Mouse (Mus musculus): Measurements from ENCODE around the gene Atf7.

Gene Atf7

DNA sequence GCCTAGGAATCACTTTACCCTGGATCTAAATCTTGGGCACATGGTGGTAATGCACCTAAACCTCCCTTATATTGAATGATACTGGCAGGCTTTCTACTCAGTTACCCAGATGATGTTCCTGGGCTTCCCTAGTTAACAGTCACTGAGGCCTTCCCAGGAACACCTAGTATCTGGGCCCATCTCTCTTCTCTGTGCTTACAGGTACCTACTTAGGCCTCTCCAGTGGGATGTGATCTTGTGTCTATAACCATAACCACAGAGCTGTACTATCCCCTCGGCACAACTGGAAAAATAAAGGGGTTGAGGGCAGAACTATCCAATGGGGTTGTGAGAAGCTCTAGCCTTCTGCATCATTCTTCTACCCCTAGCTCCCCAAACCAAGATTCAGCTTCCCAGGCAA, 118.4 kb downstream of the Atf7 start:
- in situ Hi-C loops (cut with MboI; ENCODE audit: low pct_unique_long_range_greater_than_20kb in 1 of 2, low sequenced_read_pairs in 2 of 2, unreplicated experiment in 1 of 2), result loop anchor here in 1 of 2 experiments (10.0 kb wide), 1 partner anchor 422 kb away; no protein-coding TSS in a partner anchor

DNA sequence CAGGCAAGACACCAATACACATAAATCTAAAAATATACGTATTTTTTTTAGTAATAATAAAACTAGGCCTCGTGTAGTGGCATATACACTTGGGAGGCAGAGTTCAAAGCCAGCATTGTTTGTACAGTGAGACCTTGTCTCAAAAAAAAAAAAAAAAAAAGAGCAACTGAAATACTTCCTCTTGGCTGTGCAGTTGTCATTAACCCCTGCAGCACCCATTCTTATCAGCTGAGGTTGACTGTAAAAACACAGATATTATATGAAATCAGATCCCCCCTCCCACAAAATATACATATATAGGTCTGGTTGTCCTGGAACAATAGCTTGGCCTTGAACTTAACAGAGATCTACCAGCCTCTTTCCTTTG, 118.8 kb downstream of the Atf7 start:
- in situ Hi-C loops (cut with MboI; ENCODE audit: low pct_unique_long_range_greater_than_20kb in 1 of 2, low sequenced_read_pairs in 2 of 2, unreplicated experiment in 1 of 2), result loop anchor here in 1 of 2 experiments (10.0 kb wide), 1 partner anchor 422 kb away; no protein-coding TSS in a partner anchor

DNA sequence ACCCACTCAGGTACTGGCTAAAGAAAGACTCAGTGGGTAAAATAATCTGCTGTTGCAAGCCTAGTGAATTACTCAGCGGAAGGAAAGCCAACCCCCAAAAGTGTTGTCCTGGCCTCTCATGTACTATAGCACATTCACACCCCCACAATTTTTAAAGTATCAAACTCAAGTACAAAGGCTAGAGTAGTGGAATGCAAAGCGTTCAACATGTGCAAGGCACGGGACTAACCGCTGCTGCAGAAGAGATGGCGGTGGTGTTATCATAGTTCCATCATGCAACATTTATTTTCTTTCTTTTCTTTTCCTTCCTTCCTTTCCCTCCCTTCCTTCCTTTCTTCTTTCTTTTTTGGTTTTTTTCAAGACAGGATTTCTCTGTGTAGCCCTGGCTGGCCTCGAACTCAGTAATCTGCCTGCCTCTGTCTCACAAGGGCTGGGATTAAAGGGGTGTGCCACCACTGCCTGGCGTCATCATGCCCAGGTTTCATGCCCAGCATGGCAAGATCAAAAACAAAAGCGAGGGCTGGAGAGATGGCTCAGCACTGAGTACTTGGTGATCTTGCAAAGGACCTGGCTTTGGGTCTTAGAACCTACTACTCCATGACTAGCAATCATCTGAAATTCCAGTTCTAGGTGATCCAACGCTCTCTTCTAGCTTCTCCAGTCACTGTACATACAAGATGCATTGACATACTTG, 119.3 kb downstream of the Atf7 start:
- in situ Hi-C loops (cut with MboI; ENCODE audit: low pct_unique_long_range_greater_than_20kb in 1 of 2, low sequenced_read_pairs in 2 of 2, unreplicated experiment in 1 of 2), result loop anchor here in 1 of 2 experiments (10.0 kb wide), 1 partner anchor 421 kb away; no protein-coding TSS in a partner anchor

DNA sequence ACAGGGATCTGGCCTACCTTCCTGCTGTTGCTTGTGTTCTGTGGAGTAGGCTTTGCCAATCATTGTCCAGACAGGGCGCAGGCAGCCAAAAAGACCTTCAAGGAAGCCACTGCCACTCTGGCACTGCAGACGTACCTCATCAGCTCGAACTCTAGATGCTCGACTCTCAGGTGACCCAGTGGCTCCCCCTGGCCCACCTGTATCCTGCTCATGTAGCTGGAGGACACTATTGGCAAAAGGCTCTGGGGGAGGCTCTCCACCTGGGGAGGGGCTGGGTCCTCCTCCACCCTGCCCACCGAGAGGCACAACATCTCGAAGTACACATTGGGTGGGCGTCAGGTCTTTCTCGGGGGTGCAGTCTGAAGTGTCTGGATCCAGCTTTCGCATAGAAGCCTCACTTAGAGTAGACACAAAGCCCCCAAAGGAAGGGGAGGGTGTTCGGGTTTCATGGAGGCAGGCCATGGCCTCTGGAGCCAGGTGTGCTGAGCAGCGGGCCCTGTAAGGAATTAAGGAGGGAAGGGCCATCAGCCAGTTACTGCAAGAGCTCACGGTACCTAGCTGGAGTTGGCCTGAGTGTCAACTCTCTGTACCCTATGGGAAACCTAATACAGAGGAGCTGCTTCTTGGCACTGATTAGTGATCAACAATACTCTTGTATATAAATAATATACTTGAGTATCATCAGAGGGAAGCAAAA, 120.0 kb downstream of the Atf7 start:
- in situ Hi-C loops (cut with MboI; ENCODE audit: low pct_unique_long_range_greater_than_20kb in 1 of 2, low sequenced_read_pairs in 2 of 2, unreplicated experiment in 1 of 2), result loop anchor here in 1 of 2 experiments (10.0 kb wide), 1 partner anchor 420 kb away; no protein-coding TSS in a partner anchor

DNA sequence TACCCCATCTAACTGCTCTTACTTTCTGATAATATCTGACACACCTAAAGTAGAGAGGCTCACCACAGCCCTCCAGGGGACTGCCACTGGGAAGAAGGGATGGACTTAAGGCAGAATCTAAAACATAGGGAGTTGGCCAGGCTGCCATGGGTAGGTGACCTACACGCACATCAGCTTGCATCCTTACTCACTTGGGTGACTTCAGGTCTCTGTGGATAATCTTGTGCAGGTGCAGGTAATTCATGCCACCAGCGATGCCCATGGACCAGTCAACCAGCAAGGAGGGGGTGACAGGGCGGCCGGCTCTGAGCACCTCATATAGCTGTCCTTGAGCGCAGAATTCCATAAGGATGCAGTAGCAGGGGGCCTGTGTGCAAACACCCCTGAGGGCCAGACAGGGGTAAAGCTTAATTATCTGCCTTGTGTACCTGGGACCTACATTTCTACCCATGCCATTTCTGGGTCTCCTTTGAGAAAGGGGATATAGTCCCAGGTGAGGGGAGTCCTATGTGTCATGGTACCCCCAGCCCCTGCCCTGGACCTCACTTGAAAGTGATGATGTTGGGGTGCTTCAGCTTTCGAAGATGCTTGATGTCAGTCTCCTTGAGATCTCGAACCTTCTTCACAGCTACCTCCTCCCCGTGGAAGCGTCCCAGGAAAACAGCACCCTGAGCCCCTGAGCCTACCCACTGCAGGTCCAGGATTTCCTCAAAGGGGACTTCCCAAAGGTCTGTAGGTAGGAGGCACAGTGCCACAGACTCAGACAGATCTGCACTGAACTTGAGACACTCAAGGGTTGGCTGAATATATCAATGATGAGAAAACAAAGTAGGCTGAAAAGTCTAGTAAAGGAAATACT, 121.1 kb downstream of the Atf7 start:
- in situ Hi-C loops (cut with MboI; ENCODE audit: low pct_unique_long_range_greater_than_20kb in 1 of 2, low sequenced_read_pairs in 2 of 2, unreplicated experiment in 1 of 2), result loop anchor here in 1 of 2 experiments (10.0 kb wide), 1 partner anchor 419 kb away; no protein-coding TSS in a partner anchor

DNA sequence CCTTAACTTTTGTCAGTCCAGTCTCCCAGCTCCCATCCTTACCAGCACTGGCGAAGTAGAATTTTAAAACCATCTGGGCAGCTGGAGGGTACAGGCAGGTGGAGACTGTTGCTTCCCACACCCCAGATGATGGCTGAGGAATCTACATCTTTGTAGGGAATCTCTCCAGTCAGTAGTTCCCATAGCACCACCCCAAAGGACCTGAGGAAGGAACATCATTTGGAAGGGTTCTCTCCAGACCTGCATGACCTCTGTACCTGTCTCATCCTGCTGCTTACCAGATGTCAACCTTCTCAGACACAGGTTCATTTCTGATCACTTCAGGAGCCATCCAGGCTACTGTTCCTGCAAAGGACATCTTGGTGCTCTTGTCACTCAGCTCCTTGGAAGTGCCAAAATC, 121.8 kb downstream of the Atf7 start, which contains the start of gene Gm10337:
Gm10337 (plus strand) TSS at position 276 of the 400 bp plus-strand sequence.
- in situ Hi-C loops (cut with MboI; ENCODE audit: low pct_unique_long_range_greater_than_20kb in 1 of 2, low sequenced_read_pairs in 2 of 2, unreplicated experiment in 1 of 2), result loop anchor here in 1 of 2 experiments (10.0 kb wide), 1 partner anchor 419 kb away; no protein-coding TSS in a partner anchor

DNA sequence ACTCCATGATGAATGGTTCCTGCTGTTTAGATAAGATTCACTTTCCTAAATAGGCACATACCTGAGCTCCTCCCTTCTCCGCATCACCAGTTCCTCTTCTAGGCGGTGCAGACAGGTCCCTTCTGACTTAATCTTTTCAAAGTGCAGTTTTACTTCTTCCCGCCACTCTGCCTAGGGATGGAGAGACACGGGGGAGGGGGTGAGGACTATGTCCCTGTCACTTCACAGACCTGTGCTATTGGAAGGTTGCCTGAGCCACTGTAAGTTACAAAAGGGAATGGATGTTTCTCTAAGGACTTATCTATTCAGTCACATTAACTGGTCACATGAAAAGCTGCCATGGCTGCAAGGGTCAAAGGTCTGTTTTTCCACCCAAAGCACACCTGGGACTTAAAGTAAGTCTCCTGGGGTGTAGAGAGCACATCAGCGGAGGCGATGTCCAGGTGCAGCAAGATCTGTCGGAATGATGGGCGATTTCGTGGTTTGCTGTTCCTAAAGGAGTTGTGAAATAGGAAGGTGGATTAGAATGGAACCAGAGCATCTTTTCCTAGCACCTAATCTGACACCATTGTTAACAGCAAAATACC, 122.9 kb downstream of the Atf7 start:
- in situ Hi-C loops (cut with MboI; ENCODE audit: low pct_unique_long_range_greater_than_20kb in 1 of 2, low sequenced_read_pairs in 2 of 2, unreplicated experiment in 1 of 2), result loop anchor here in 1 of 2 experiments (10.0 kb wide), 1 partner anchor 418 kb away; no protein-coding TSS in a partner anchor

DNA sequence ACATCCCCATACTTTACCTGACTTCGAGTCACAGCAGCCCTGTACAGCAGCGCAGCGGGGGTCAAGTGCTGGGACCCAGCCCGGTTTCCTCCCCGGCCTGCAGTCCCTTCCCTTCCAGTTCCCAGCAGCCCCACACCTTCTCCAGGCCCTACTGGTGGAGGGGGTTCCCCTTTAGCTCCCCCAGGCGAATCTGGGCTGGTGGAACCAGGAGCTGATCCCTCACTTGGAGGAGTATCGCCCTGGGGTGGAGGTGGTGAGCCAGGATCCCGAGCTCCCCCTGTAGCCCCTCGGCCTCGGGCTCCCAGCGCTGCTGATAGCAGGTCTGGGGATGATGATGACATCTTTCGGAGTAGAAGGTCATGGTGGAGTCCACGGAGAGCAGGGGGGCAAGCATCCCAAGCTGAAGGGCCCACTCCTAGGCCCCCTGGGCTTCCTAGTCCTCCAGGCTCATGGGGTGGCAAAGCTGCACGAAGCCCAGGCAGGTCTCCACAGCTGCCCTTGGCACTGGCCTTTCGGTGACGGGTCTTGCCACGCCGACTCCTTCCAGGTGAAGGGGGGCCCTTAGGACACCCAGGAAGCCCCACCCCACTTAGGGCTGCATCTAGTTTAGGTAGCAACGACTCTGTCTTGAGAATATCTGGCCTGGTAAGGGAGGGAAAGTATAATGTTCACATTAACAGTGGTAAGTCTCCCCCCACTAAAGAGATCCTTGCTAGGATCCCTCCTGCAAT, 124.0 kb downstream of the Atf7 start:
- in situ Hi-C loops (cut with MboI; ENCODE audit: low pct_unique_long_range_greater_than_20kb in 1 of 2, low sequenced_read_pairs in 2 of 2, unreplicated experiment in 1 of 2), result loop anchor here in 1 of 2 experiments (10.0 kb wide), 1 partner anchor 416 kb away; no protein-coding TSS in a partner anchor

DNA sequence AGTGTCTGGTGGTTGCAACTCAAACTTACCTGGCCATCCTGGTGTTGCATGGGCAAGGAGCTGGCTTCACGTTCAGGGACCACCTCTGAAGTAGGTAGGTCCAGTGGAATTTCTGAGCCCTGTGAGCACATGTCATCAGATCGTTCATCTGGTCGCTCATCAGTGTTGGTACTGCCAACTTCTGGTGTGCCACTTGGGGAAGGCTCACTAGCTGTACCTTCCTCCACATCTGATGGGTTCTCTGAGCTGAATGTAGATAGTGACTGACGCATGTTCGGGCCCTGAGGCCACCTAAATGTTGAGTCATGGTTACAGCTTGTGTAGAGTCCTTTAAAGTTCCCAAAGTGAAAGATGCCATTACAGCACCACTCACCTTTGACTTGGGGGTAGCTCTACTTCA, 124.8 kb downstream of the Atf7 start:
- in situ Hi-C loops (cut with MboI; ENCODE audit: low pct_unique_long_range_greater_than_20kb in 1 of 2, low sequenced_read_pairs in 2 of 2, unreplicated experiment in 1 of 2), result loop anchor here in 1 of 2 experiments (10.0 kb wide), 1 partner anchor 416 kb away; no protein-coding TSS in a partner anchor

DNA sequence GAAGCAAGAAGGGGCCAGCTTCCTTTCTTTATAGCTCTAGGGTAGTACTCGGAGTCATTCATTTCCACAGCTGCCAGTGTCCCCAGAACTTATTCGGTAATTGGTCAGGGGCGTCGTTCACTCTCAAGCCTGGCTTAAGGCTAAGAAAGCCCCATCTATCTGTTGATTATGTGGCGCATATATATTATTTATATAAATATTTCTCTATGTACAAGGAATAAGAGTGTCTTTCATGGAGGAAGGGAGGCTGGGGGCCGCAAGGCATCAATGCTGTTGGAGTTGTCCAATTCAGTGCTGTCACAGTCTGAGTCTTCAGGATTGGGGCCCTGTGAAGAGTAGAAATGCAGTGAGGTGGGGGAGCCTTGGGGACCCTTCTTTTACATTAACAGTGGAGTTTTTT, 125.4 kb downstream of the Atf7 start:
- in situ Hi-C loops (cut with MboI; ENCODE audit: low pct_unique_long_range_greater_than_20kb in 1 of 2, low sequenced_read_pairs in 2 of 2, unreplicated experiment in 1 of 2), result loop anchor here (10.0 to 25.0 kb wide), 2 partner anchors 413 to 415 kb away; no protein-coding TSS in a partner anchor

DNA sequence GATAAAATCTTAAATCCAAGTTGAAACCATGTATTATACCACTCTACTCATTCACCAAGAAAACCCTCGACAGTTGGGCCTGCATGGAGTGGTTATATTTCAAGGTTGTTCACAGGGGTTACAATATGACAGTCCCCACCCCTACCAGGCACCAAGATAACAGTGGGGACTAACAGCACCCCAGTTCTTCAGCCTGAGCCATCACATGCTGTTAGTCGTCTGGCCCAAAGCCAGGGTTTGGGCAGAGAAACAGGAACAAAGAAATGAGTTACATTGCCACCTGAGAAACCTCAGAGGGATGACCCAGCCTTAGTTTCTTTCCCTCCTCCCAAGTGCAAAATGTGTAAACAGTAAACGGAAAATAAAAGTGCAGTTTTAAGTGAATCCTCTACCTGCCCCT, 125.9 kb downstream of the Atf7 start:
- in situ Hi-C loops (cut with MboI; ENCODE audit: low pct_unique_long_range_greater_than_20kb in 1 of 2, low sequenced_read_pairs in 2 of 2, unreplicated experiment in 1 of 2), result loop anchor here in 1 of 2 experiments (25.0 kb wide), 1 partner anchor 412 kb away; no protein-coding TSS in a partner anchor

DNA sequence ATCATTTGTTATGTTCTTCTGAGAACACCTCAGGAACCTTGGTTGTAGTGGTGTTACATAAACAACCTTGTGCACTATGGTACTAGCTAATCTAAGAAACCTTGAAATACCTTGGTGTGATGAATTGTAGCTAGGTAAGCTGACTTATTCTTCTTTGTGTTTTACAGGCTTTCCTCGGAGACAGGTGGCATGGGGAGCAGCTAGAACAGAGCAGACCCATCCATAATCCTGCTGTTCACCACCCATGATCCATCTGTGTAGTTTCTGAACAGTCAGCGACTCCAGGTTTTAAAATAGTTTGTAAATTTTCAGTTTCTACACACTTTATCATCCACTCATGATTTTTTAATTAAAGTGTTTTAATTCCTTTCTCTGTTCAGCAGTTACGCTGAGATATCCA, 126.9 kb downstream of the Atf7 start:
- in situ Hi-C loops (cut with MboI; ENCODE audit: low pct_unique_long_range_greater_than_20kb in 1 of 2, low sequenced_read_pairs in 2 of 2, unreplicated experiment in 1 of 2), result loop anchor here in 1 of 2 experiments (25.0 kb wide), 1 partner anchor 411 kb away; no protein-coding TSS in a partner anchor

DNA sequence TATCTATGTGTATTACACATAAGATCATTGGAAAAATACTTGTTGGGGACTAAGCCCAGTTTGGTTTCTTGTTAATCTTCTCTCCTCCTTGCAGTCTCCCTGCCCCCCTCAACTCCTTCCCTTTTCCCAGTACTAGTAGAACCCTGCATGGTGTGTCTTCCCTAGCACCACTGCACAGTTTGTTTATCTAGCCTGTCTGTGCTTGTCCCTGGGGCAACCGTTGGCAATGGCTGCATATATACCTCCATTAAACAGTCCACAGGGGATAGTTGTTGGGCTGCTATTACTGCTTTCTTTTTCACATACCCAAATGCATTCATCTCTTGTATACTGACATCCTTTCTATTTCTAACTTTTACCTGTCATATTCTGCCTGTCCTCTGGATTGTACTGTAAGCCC, 137.6 kb downstream of the Atf7 start:
- in situ Hi-C loops (cut with MboI; ENCODE audit: low pct_unique_long_range_greater_than_20kb in 1 of 2, low sequenced_read_pairs in 2 of 2, unreplicated experiment in 1 of 2), result loop anchor here in 1 of 2 experiments (25.0 kb wide), 1 partner anchor 400 kb away; no protein-coding TSS in a partner anchor

DNA sequence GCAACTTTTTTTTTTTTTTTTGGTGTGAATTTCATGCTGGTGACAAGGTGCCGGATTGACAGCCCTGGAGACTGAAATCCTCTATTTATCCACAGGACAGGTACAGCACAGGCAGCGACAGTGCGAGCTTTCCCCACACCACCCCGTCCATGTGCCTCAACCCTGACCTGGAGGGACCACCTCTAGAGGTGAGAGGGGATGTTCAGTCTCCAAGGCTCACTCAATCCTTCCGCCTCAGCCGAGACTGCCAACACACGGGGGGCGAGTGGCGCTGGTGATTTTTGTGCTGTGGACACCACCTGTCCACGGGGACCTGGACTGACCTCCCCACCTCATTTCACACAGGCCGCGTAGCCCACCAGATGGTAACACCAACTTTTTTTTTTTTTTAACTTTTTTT, 139.4 kb downstream of the Atf7 start:
- in situ Hi-C loops (cut with MboI; ENCODE audit: low pct_unique_long_range_greater_than_20kb in 1 of 2, low sequenced_read_pairs in 2 of 2, unreplicated experiment in 1 of 2), result loop anchor here in 1 of 2 experiments (25.0 kb wide), 1 partner anchor 399 kb away; no protein-coding TSS in a partner anchor

DNA sequence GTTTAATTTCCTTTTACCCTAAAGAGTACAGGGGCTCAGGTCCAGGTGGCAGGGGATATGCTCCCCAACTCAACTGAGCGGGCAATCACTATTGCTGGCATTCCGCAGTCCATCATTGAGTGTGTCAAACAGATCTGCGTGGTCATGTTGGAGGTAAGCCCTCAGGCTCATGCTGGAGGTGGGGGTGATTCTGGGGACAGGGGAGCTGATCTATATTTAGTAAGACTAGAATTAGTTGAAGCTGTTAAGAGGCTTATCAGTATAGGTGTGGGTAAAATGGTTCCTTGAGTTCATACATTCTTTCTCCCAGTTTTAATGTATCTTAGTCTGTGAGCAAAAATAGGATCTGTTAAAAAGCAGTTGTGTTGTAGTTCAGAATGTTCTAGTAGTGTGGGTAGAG, 142.1 kb downstream of the Atf7 start:
- in situ Hi-C loops (cut with MboI; ENCODE audit: low pct_unique_long_range_greater_than_20kb in 1 of 2, low sequenced_read_pairs in 2 of 2, unreplicated experiment in 1 of 2), result loop anchor here in 1 of 2 experiments (25.0 kb wide), 1 partner anchor 396 kb away; no protein-coding TSS in a partner anchor

Data from mouse embryonic stem cell (cell line).